Mouse (Mus musculus) layer of hippocampus, postnatal 10 days (tissue): ENCODE data around the gene Ssh1. TPM values are rescaled to one million over a fixed set of nuclear protein-coding genes. Genes with fewer than 3 reads are reported as not detected.

Source experiments
- DNase-seq, 2 experiments: peaks; one replicate each; pipeline ENCODE4 v3.0.0; 2021; ENCODE audit warnings: low spot score in 2 of 2
- total RNA-seq, 2 experiments: library from RNA; stranded (reverse); gene quantifications; 2 replicates each; pipeline ENCODE4 v1.2.3; 2021

The Ssh1 gene
- total RNA-seq, 2 experiments from 2014 or later = 25.7 to 27.1 TPM

GRCm38 (mm10) chr5:113996458-113996857, 2.8 kb upstream of the Ssh1 start:
- no peak for DNase-seq

DNA sequence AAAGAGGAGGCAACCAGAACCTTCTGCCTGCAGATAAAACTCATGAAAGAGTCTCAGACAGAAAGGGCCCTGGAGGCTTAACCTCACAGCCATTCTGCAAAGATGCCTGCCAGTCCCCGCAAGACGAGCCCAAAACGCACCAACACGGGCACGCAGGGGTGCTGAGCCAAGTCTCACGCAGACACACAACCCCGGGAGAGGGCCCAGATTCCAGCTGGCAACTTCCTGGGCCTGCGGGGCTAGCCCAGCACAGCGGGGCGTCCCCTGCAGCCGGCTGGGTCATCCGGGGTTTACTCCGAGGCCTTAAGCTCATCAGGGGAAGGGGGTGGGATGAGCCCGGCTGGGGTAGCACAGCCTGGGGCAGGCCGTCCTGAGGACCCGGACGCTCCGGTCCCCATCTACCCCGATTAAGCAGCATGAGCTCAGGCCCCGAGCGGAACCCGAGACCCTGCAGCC, 635 bp downstream of the Ssh1 start:
- peak; percentile 56 to 70 for DNase-seq

DNA sequence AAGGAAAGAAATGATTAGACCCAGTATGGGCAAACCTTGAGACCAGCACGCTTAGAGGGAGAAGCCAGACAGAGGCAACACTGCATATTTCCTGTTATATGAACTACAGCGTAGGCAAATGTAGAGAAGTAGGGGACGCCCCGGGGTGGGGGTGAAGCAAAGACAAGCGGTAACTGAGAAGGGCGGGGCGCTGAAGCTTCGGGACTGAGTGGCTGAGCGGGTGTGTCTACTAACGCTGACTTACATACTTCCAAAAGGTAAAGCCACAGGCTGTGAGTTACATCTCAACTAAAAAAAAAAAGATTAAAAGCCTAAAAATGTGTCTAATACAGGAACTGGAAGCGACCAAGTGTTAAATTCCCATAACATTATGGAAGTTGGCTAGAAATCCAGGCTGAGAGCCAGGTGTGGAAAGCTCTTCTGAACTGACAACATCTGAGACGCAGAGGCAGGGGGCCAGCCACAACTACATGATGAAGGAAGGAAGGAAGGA, 1.3 kb downstream of the Ssh1 start:
- no peak for DNase-seq

DNA sequence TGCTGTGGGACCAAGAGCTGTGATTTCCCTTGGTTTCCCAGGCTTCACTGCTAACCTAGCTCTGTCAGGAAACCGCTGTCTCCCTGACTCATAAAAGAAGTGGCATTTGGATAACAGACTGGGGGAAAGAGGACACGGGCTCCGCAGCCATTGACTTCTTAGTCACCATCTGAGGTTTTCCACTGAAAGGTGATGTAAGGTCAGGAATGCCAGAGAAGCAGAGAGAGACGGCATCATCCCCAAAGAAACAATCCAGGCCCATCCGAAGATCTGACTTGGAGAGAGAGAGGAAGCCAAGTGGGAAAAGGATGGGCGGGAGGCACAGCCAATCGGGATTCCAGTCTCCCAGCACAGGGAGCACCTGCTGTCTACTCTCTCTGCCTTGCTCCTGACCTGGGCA, 2.6 kb downstream of the Ssh1 start:
- DNase-seq = no peak

DNA sequence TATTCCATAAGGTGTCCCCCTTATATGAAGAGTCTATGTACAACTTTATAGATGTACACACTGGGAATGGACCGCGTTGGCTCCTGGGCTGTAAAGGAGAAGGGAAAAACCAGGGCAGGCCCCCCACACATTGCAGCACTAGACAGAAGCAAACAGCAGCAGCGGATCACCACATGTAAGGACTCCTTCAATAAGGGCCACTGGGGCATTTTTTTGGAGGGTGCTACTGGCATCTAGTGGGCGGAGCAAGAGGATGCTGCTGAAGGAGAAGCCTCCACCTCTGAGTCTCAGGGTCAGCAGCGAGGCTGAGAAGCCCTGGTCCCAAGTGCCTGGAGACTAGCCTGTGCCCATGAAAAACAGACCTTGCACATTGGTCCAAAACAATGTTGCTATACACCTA, 3.1 kb downstream of the Ssh1 start:
- no peak for DNase-seq

DNA sequence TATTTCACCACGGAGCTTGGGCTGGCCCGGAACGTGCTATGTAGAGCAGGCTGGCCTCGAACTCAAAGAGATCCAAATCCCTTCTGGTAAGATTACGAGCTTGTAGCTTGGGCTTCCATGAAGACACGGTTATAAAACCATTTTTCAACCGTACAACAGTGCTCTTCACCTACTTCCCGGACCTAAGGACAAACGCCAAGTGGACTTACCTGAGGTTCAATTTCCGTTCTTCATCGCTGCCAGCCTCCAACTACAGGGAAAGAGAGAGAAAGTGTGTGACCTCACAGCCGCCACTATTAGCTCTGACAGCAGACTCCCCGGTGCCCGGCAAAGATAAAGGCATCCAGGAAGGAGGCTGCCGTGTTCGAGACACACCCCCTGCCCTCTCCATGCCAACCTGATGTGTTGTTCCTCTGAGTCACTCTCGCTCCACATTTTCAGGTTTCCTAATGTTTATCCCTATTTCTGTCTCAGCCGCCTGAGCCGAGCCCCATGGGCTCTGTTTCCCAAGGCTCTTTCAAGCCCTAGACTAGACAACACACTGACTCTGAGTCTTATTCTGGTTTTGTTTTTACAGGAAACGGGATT, 4.2 kb downstream of the Ssh1 start:
- DNase-seq = no peak

DNA sequence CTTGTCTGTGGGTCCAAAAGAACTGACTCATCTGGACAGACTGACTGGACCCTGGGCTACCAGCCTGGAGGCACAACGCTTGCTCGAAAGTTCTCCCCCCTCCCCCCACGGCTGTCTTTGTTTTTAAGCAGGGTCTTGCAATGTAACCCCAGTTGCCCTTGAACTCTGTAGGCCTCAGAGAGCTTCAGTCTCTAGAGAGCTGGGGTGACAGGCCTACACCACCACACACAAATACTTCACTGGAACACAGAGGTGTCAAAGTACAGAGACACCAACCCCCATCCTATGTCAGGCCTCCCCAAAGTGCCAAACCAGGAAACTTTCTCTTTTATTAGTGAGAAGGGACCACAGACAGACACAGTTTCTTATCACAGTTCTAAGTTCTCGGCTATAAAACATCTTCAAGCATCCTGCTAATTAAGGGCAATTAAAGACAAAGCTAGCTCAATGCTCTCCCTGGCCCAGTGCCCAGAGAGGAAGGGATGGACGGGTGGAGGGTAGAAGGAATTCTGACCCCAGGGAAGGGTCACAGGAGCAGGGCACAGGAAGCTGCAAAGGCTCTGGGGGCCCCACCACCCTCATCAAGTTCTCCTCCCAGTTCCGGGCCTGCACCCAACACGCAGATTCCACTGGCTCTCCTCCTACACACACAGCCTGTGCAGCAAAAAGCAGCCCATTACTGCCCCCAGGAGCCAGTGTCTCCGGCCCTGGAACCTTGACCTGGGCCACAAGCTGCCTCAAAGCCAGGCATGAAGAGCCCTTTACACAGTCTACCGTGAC, 7.3 kb downstream of the Ssh1 start:
- peak in 1 of 2 experiments; percentile 42 for DNase-seq

DNA sequence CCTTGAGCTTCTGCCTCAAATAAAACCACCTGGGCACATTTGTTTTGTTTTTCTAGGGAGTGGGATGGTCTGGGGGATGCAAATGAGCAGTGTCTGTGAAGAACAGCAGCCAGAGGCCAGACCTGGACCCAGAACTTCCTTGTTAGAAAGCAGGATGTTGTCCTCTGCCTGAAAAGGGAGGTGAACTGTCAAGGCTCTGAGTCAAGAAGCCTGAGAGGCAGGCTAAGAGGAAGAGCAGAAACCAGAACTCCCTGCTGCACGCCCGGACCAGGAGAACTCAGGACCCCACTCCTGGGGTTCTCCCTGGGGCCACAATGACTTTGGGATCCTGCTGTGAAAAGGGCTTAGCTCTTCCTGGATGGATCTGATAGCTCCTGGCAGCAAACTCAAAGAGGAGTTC, 8.0 kb downstream of the Ssh1 start:
- no peak for DNase-seq

DNA sequence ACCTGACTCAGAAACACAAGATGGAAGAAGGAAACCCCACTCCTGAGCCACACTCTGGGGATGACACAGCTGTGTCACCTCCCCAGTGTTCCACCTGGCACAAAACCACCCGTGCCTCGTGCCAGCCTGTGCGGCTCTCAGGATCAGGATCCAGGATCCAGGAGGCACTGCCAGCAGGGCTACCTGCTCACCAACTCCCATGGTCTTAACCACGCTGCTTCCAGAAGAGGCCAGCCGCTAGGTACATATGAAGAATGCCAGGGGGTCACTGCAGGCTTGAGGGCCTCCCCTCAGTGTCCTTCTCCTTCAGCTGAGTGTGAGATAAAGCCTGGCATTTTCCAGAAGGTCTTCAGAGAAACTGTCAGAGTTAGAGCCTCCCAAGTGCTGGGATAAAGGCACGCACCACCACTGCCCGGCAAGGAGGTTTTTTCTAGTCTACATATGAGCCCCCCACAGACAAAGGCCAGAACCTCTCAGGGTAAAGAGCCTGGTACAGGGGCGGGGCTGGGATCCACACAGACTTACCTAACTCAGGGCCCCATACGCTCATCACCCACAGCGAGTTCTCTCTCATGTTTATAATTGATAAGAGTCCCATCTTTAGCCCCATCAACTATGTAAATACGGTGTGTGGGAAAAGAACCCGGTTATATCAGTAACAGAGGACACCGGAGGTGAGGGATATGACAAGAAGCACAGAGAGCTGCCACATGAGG, 9.5 kb downstream of the Ssh1 start:
- no peak for DNase-seq

DNA sequence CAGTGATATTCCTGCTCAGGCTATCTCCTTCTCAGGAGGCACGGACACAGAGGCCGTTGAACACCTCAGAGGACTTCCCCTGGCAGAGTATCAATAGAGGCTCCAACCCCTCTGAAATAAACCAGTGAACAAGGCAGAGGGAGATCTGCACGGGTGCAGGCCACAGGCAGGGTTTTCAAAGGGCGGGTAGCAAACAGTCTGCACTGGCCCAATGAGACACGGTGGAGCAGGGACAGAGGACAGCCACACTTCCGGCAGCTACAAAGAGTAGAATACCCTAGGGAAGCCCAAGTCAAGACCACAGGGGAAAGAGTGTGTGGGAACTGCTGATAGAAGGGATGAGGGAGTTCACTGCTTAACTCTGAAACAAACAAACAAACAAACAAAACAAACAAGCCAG, 10.2 kb downstream of the Ssh1 start:
- no peak for DNase-seq

DNA sequence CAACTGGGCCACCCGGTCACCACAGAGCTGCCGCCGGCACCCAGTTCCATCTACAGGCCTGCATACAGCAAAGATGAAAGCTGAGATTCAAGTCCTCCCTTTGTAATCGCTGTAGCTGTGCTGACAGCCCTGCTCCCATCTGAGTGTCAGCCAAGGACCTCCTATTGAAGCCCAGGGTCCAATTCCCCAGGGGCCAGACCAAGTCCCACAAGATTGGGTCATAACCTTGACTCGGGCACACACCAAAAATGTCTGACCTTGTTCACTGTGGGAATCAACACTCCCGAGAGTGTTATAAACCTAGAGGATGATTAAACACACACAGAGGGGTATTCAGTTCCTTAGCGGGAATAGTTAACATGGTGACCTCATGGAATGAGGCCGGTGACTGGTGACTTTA, 11.9 kb downstream of the Ssh1 start:
- no peak for DNase-seq

- DNase-seq = no peak
Observed at GRCm38 (mm10) chr5:113981171-113981570, 12.5 kb downstream of the Ssh1 start.

DNA sequence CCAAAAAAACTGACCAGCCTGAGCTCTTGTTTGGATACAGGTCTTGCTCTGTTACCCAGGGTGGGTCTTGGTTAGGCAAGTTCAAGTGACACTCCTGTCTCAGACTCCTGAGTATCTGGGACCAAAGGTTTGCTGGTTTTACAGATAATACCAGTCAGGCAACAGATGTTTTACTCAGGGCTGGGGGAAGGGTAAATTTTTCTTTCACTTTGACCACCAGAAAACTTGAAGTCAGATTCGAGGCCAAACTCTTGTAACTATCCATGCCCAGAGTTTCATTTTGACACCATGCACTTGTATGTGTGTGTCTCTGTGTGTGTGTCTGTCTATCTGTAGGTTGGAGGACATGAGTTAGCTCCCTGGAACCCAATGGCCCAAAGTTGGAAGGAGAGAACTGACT, 13.2 kb downstream of the Ssh1 start:
- DNase-seq = no peak

- no peak for DNase-seq
Observed at GRCm38 (mm10) chr5:113977309-113977708, 16.4 kb downstream of the Ssh1 start.

DNA sequence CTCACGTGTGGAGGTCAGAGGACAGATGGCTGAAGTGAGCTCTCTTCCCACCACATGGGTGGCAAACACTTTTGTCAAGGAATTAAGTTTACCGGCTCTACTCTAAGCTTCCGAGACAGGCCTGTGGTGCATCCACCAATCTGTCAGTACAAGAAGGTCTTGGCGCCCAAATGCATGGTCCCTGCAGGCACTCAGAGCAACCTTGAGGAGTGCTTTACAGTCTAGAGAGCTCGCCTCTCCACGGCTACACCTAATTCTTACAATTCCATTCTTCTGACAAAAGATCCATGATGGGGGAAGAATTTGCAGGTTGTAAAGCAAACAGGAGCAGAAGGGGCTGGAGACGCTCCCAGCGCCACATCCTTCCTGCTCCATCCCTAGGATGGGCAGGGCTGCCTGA, 17.1 kb downstream of the Ssh1 start:
- no peak for DNase-seq

DNA sequence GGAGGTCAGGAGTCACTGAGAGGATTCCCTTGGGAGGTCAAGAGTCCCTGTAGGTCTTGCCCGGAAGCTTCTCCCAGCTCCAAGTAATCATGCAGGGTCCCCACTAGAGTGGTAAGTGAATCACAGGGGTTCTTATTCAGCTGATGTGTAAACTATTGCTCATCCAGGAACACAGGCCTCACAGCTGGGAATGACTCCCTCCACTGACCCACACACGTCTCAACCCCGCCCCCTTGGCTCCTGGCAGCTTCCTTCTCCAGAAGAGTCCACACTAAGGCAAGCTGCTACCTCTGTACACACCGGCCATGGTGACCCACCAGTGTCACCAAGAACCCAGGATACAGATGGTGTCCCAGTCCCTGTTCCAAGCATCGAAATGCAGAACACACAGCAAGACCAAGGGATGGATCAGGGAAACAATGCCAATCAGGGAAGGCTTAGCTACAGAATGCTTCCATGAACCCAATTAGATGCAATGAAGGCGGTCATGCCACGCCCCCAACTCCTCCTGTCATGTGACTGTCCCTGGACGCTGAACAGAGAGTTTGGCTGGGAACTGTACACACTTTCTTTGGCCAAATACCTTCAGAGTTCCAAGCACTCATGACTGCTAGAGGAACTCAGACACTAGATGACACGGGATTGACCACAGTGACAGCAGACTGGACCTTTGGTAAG, 18.0 kb downstream of the Ssh1 start:
- no peak for DNase-seq

GRCm38 (mm10) chr5:113974576-113974975, 19.1 kb downstream of the Ssh1 start:
- DNase-seq = no peak

DNA sequence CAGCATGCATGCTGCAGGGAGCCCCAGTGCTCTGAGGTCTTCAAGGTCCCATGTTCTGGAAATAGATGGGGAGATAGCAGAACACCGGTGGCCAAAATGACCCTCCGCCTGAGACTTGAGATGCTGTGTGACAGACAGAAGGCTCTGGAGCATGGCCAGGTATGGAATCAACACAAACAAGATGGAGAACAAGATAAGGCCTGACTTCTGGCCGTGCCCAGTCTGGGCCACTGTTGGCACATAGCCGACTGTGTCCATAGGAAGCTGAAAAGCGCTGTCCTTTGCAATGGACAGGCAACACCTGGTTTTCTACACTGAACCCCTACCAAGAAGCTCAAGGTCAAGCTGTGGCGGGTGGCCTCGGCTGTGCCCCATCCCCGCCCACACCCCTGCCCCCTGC, 19.9 kb downstream of the Ssh1 start:
- DNase-seq = no peak

- no peak for DNase-seq
Observed at GRCm38 (mm10) chr5:113972589-113973515, 20.8 kb downstream of the Ssh1 start.

- DNase-seq = no peak
Observed at GRCm38 (mm10) chr5:113971434-113971960, 22.2 kb downstream of the Ssh1 start.
